Comparison of ENCODE assay signal across 11 mouse cellular contexts in the genomic region with DNA sequence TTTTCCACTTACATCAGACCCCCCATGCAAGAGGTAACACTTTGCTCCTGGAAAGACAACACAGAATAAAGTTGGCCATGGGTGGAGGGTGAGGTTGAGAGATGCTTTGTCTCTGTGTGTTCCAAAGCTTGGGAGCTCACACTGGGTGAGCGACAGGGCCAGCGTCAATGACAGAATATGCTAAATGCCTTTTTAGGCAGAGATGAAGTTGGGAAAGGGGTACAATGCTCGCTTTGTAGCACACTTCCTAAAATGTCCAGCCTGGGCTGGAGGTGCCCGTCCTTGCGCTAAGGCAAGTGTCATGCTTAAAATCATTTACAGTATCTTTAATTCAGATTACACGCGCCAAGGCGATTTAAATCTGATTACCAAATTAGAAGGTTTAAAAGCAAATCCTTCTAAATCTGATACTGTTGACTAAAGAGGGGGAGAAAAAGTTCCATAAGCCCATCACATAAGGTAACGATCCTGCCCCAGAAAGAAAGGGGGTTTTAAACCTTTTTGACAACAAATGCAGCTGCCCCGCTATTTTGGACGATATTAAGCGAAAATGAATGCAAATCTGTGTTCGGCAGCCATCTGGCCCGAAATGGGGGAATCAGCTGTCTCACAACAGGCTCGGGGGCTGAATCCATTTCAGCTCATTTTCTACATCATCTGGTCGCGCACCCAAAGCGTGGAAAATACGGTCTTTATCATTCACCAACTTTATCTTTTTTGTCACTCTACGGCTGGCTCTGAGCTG. TPM values are rescaled to one million over a fixed set of nuclear protein-coding genes. Genes with fewer than 3 reads are reported as not detected.
A peak's percentile ranks its signal among the peaks of the same experiment; 100 is the strongest.
DNase-seq lines count a peak whose midpoint lies in the region; ATAC-seq and TF ChIP-seq lines count a peak whose summit lies in the region.
"Had no signal": no experiment of that assay in that cellular context is flagged by ENCODE, and none has a peak within 500 bp of the region (broad histone marks: within the 10 kb centered on the region; RNA-seq: fewer than 3 reads in every experiment).

No protein-coding gene starts in this region.

- H3K79me2 ChIP-seq in heart, adult 2 months (replicated peaks; ENCODE audit: control insufficient read depth, insufficient read depth, low read length), result no peaks in the 10 kb centered on the region

- intact Hi-C loops in heart, adult 2 months (cut with DNase I), result loop anchor here (5.0 to 10.0 kb wide), 2 partner anchors 244 to 1022 kb away; no protein-coding TSS in a partner anchor
- intact Hi-C loops in heart, postnatal 36 days (cut with DNase I), result loop anchor here (5.0 to 10.0 kb wide), 4 partner anchors 229 to 1254 kb away; partner anchors contain the start of gene Mgmt
- intact Hi-C loops in left cerebral cortex, postnatal 10 days (cut with DNase I), result loop anchor here (5.0 kb wide), 2 partner anchors 69 to 109 kb away; no protein-coding TSS in a partner anchor

- TF ChIP-seq EP300 in heart, adult 2 months (IDR thresholded peaks at IDR 0.05; ENCODE audit: insufficient read depth, low read depth, low read length), result no peak

- peak overlapping the region; percentile 15; the same call in 1 of the 2 replicates for H3K4me3 ChIP-seq in heart, adult 2 months
- H3K4me3 ChIP-seq in forebrain, embryonic 11.5 days (ENCODE audit: low read depth, low read length), result no peak overlapping the region
- no peak overlapping the region for H3K4me3 ChIP-seq in intestine, postnatal 0 days (ENCODE audit: low read depth, low read length)
- peak overlapping the region; percentile 88 for H3K4me3 ChIP-seq in neural tube, embryonic 13.5 days
- H3K4me3 ChIP-seq: liver, embryonic 13.5 days; megakaryocyte, embryonic 14.5 days had no signal

- no peak overlapping the region for H3K27ac ChIP-seq in heart, adult 2 months
- no peak overlapping the region for H3K27ac ChIP-seq in forebrain, embryonic 11.5 days (ENCODE audit: low read depth, low read length)
- H3K27ac ChIP-seq in intestine, postnatal 0 days (ENCODE audit: low read depth, low read length), result no peak overlapping the region
- peak overlapping the region; percentile 99 for H3K27ac ChIP-seq in neural tube, embryonic 13.5 days (replicated peaks)
- H3K27ac ChIP-seq: kidney, postnatal 0 days; liver, embryonic 13.5 days had no signal

- DNase-seq in heart, adult 2 months, result no peak
- no peak for DNase-seq in heart, postnatal 36 days
- DNase-seq in forebrain, embryonic 11.5 days (ENCODE audit: low spot score), result no peak
- DNase-seq in left cerebral cortex, postnatal 10 days (ENCODE audit: extremely low spot score in 1 of 2, low spot score in 2 of 2), result no peak
- DNase-seq in right cerebral cortex, postnatal 10 days (ENCODE audit: low spot score in 2 of 2), result no peak
- DNase-seq in kidney, adult 18-20 months, result no peak
- DNase-seq: liver, embryonic 13.5 days had no signal

- H3K4me2 ChIP-seq in forebrain, embryonic 11.5 days (ENCODE audit: low read depth, low read length, severe bottlenecking), result peak overlapping the region; percentile 37
- H3K4me2 ChIP-seq in intestine, postnatal 0 days (replicated peaks; ENCODE audit: low read depth), result peak overlapping the region; percentile 24; the same call in 1 of the 2 replicates
- H3K4me2 ChIP-seq in neural tube, embryonic 13.5 days, result peak overlapping the region; percentile 76
- H3K4me2 ChIP-seq: liver, embryonic 13.5 days had no signal

- WGBS in heart, adult 2 months, result 39% methylated on average over 20 of the region's 20 CpGs
- under 1% methylated on average over 20 of the region's 20 CpGs for WGBS in forebrain, embryonic 11.5 days
- 6% methylated on average over 20 of the region's 20 CpGs for WGBS in intestine, postnatal 0 days
- WGBS in neural tube, embryonic 13.5 days, result 2% methylated on average over 20 of the region's 20 CpGs

- TF ChIP-seq POLR2A in heart, adult 2 months (IDR thresholded peaks at IDR 0.05; ENCODE audit: insufficient read depth, low read depth, low read length), result no peak

- H3K9ac ChIP-seq in heart, adult 2 months (ENCODE audit: low read depth, low read length), result no peak overlapping the region
- H3K9ac ChIP-seq in forebrain, embryonic 11.5 days (ENCODE audit: low read length), result no peak overlapping the region
- no peak overlapping the region for H3K9ac ChIP-seq in intestine, postnatal 0 days (ENCODE audit: low read depth, low read length)
- H3K9ac ChIP-seq in neural tube, embryonic 13.5 days, result peak overlapping the region; percentile 99
- H3K9ac ChIP-seq: liver, embryonic 13.5 days had no signal

- no peaks in the 10 kb centered on the region for H3K9me3 ChIP-seq in forebrain, embryonic 11.5 days (ENCODE audit: control insufficient read depth, low read length)
- no peaks in the 10 kb centered on the region for H3K9me3 ChIP-seq in intestine, postnatal 0 days (ENCODE audit: control insufficient read depth)
- H3K9me3 ChIP-seq in neural tube, embryonic 13.5 days, result no peaks in the 10 kb centered on the region
- H3K9me3 ChIP-seq: liver, embryonic 13.5 days; megakaryocyte, embryonic 14.5 days had no signal

- peaks cover 1% of the 10 kb centered on the region for H3K4me1 ChIP-seq in heart, adult 2 months (ENCODE audit: control insufficient read depth, insufficient read depth, low read length)
- peaks cover 42% of the 10 kb centered on the region for H3K4me1 ChIP-seq in forebrain, embryonic 11.5 days (replicated peaks; ENCODE audit: control insufficient read depth, insufficient read depth, low read length)
- H3K4me1 ChIP-seq in intestine, postnatal 0 days (replicated peaks; ENCODE audit: control insufficient read depth, insufficient read depth, low read length), result 0 out of 2 replicates have a peak, but pooled peaks cover 5% of the 10 kb centered on the region
- H3K4me1 ChIP-seq in neural tube, embryonic 13.5 days (replicated peaks), result peaks cover 83% of the 10 kb centered on the region

- ATAC-seq in forebrain, embryonic 11.5 days (replicated peaks; ENCODE audit: low FRiP score), result no peak
- ATAC-seq in intestine, postnatal 0 days, result no peak
- ATAC-seq in neural tube, embryonic 13.5 days (ENCODE audit: low read depth), result no peak

- no peaks in the 10 kb centered on the region for H3K36me3 ChIP-seq in heart, adult 2 months (ENCODE audit: control insufficient read depth, insufficient read depth, low read length)
- no peaks in the 10 kb centered on the region for H3K36me3 ChIP-seq in forebrain, embryonic 11.5 days (ENCODE audit: control insufficient read depth, insufficient read depth, low read length)
- no peaks in the 10 kb centered on the region for H3K36me3 ChIP-seq in intestine, postnatal 0 days (ENCODE audit: control insufficient read depth, insufficient read depth)
- H3K36me3 ChIP-seq in neural tube, embryonic 13.5 days, result no peaks in the 10 kb centered on the region
- H3K36me3 ChIP-seq: liver, embryonic 13.5 days had no signal

- H3K27me3 ChIP-seq in heart, adult 2 months (ENCODE audit: control insufficient read depth, insufficient read depth, low read length), result peaks cover 7% of the 10 kb centered on the region
- H3K27me3 ChIP-seq in forebrain, embryonic 11.5 days (ENCODE audit: control insufficient read depth, insufficient read depth, low read length), result peaks cover 89% of the 10 kb centered on the region
- peaks cover 98% of the 10 kb centered on the region for H3K27me3 ChIP-seq in intestine, postnatal 0 days (replicated peaks; ENCODE audit: control insufficient read depth, insufficient read depth, low read length)
- peaks cover 49% of the 10 kb centered on the region for H3K27me3 ChIP-seq in neural tube, embryonic 13.5 days

- TF ChIP-seq CTCF in heart, adult 2 months (IDR thresholded peaks at IDR 0.05), result no peak
- no peak for TF ChIP-seq CTCF in intestine, postnatal 0 days (IDR thresholded peaks at IDR 0.05; ENCODE audit: low read depth)

RNA-seq across cellular contexts. Expression of gene Ebf3, which starts 2.1 kb away (rescaled TPM):
- total RNA-seq in heart, adult 2 months (2021), result 1 to 10 TPM; 6.1 to 7.5 TPM
- 5.0 and 6.0 TPM in 2 replicates for polyA plus RNA-seq in heart, adult 2 months (2012; rRNA removed)
- total RNA-seq in heart, postnatal 36 days (2021), result 1 to 10 TPM; 8.0 to 8.1 TPM
- 2.9 and 3.6 TPM in 2 replicates for polyA plus RNA-seq in forebrain, embryonic 11.5 days (2014; fragmentation: Nextera tagmentation; extraction: Ambion mirVana)
- 0.31 and 0.41 TPM in 2 replicates for polyA plus RNA-seq in intestine, postnatal 0 days (2015; fragmentation: Nextera tagmentation; extraction: Ambion mirVana)
- 23.9 and 24.1 TPM in 2 replicates for polyA plus RNA-seq in neural tube, embryonic 13.5 days (2015; fragmentation: Nextera tagmentation; extraction: Ambion mirVana)
- under 1 TPM; 0.77 to 0.79 TPM for total RNA-seq in left cerebral cortex, postnatal 10 days (2021)

Comparison
In these comparisons a context has a peak if more than half of its experiments do, and no peak if none do; other contexts are left out.
1. H3K4me3 ChIP-seq: peak in heart, adult 2 months (single experiment) and neural tube, embryonic 13.5 days (single experiment); none in forebrain, embryonic 11.5 days (single experiment) and intestine, postnatal 0 days (single experiment).
2. H3K4me2 ChIP-seq: peak in every context shown above with its lines; median percentile 76 in neural tube, embryonic 13.5 days; 37 in forebrain, embryonic 11.5 days; 24 in intestine, postnatal 0 days.